Mouse (Mus musculus) brain, embryonic 18.5 days (tissue): ENCODE data around the gene Frs2.
A peak's percentile ranks its signal among the peaks of the same experiment; 100 is the strongest.
"Not testable (repeated sequence)": the region's sequence is repeated elsewhere in the genome, so short reads cannot be mapped to it uniquely, and the experiment has no call there.

ENCODE experiments used
- DNase-seq: peaks from one replicate; pipeline ENCODE4 v3.0.0-alpha.2; 2012; ENCODE audit warnings: low read depth, low spot score

Frs2 gene

DNA sequence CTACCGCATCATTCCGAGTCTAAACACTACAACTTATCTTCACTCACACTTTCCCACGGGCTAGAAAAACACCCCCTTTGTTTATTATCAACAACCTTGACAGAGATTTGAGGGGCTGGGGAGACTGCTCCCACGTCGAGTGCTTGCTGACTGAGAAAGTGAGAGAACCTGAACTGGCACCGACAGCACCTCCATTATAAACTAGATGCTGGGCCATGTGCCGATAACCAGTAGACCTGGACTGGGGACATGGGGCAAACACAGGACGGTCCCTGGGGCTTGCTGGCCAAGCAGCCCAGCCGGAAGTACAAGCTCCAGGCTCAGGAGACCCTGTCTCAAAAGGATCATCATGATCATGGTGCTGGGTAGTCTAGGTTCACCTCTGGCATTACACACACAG lies 1.9 kb downstream of the Frs2 start:
- DNase-seq = no peak

DNA sequence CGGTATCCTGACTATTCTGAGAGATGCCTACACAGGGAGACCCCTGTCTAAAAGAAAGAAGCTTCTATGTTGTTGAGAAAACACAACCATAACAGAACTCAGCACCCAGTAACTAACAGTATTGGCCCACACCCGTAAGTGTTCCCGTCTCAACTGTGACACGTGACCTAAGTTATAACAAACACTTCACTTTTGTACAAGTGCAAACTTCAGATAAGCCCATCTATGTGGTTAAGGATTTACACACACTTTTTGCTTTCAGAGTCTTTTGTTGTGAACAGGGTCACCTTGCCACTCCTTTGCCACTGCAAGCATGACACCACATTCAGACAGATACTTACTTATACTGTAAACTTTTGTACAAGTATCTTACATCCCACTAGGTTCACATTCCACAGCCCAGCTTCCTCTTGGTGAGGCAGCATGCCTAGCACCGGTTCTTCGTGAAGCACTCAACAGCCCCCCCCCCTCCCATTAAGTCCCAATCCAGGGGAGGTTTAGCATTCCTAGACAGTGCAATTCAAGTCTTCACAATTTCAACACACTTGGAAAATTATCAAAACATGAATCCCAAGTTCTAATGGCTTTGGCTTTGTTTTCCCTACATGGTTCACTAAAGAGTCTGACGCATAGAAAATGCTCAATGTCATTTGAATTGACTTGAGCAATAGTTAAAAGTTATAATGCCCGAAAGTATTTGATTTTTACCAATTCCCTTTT lies 2.6 kb downstream of the Frs2 start:
- no peak for DNase-seq

DNA sequence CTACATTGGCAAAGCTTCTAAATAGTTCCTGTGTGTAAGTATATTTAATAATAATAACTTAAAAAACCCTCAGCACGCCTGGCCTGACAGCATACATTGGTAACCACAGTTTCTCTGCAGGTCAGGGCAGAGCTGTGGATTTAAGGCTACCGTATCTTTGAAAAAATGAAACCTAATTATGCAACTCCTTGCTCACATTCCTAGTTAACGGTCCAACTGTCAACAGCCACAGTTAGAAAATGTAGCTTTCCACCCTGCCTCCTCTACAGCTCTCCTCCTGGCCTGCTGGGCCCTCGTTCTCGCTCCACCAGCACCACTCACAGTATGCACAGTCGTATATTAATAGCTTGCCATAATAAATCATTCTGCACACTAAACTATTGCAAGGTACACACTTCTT lies 3.7 kb downstream of the Frs2 start:
- no peak for DNase-seq

DNA sequence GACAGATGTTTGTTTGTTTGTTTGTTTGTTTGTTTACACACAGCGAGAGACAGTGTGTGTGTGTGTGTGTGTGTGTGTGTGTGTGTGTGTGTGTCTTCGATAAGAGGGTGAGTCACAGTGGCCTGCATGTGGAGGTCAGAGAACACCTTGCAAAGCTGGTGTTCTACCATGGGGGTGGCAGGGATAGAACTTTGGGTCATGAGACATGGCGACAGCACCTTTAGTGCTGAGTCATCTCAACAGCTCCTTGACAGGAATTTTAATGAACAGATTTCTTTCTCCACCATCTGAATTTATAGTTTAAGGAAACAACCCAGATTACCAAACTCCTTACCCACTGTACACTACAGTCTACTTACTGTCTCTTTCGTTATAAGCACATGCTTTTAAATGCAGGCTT lies 4.3 kb downstream of the Frs2 start:
- no peak for DNase-seq

DNA sequence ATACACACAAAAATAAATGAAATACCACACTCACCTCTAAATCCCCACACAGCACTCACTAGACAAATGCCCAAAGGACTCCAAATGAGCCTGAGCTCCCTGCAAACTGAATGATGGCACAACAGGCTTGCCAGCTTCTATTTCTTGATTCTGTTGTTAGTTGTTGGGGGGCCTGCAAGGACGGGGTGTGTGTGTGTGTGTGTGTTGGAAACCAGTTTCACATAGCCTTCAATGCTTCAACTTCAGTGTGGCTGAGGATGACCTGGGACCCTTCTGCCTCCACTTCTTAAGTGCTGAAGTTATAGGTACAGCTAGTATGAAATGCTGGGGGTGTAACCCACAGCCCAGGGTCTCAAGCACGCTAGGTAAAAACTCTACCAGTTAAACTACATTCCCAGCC lies 5.0 kb downstream of the Frs2 start:
- no peak for DNase-seq

DNA sequence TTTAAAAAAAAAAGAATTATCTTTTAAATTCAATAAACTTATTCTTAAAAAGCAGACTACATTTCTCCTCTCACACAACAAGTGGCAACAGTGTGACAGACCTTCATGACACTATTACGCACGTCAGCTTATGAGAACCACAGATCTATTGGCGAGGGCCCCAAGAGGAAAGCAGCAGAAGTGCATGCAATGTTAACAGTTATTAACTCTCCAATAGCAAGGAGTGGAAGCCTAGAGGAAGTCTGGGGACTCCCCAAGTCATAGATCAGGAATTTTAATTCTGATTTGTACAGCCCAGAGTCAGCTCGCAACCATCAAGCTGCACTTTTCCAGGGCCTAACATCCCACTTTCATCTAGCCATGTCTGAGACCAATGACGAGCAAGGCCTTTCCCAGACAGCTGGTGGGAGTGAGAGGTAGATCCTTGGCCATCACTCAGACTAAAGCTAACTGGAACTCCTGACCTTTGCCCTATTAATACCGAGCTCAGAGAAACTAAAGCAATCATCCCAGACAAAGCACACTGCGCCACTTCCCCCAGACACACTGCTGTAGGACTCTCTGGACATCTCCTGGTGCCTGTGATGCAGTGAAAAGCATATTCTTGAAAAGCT lies 6.3 kb downstream of the Frs2 start:
- DNase-seq = no peak

DNA sequence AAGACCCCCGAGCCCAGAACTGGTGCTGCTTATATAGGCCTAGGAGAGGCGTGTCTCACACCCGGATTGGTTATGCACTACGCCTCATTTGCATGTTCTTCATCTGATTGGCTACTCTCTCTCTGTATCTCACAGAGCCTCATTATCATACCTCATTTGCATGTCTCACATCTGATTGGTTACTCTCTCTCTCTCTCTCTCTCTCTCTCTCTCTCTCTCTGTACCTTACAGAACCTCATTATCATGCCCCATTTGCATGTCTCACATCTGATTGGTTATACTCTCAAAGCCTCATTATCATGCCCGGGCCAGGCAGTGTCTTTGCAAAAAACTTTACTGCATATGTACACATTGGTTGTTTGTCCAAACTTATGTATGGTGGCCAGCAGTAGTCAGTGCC lies 16.8 kb downstream of the Frs2 start:
- not testable (repeated sequence) for DNase-seq

DNA sequence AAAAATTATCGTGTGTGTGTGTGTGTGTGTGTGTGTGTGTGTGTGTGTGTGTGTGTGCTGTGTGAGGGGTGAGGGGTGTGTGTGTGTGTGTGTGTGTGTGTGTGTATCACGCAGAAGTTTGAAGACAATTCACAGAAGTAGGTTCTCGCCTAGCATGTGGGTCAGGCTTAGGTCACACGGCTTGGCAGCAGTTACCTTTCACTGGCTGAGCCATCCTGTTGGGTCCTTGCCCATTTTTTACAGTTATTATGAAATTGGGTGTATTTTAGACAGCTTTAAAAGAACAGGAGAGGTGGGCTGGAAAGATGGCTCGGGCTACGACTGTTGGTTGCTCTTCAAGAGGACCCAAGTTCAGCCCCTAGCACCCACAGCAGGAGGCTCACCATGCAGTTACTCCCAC lies 18.3 kb downstream of the Frs2 start:
- DNase-seq = no peak

DNA sequence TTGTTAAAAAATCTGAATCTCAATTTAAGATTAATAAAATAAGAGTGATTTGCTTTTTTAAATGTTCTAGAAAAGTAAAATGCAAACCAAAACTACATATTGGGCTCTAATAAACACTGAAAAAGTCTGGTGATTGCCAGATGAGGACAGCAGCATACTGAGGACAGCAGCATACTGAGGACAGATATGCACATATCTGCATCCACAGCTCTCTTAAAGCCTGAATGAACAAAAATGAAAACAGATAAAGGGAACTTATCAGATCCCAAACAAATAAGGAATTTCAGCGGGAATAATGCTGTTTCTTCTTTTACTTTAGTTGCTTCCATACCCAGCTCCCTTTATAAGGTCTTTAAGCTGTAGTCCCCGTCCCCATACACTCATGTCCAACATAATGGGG lies 19.6 kb downstream of the Frs2 start:
- no peak for DNase-seq

DNA sequence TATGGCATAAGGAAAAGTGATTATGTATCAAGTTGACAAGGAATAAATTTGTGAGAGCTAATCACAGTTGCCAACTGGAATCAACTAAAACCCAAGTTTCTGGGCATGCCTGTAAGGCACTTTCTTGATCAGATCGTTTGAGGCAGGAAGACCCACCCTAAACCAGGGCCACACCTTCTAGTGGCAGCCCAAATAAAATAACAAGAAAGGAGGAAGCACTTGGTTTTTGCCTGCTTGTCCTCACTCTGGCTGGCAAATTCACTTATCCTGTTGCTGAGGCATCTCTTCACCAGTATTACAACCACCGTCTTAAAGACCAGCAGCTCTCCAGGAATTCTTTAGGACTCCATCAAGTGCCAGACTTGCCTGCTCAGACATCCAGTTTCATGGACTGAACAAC lies 20.9 kb downstream of the Frs2 start:
- no peak for DNase-seq

DNA sequence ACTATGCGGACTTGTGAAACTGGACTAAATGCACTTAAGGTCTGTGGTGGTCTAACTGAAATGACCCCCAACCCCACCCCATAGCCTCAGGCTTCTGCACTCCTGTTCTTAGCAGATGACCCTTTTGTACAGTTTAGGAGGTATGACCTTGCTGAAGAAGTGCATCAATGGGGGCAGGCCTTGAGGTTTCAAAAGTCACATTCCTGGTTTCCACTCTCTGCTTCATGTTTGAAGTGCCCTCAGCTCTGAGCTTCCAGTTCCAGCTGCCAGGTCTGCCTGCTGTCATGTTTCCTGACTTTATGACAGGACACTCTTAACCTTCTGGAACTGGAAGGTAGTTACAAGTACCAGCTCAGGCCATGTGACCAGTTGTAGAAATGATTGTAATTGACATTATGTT lies 21.6 kb downstream of the Frs2 start:
- no peak for DNase-seq

DNA sequence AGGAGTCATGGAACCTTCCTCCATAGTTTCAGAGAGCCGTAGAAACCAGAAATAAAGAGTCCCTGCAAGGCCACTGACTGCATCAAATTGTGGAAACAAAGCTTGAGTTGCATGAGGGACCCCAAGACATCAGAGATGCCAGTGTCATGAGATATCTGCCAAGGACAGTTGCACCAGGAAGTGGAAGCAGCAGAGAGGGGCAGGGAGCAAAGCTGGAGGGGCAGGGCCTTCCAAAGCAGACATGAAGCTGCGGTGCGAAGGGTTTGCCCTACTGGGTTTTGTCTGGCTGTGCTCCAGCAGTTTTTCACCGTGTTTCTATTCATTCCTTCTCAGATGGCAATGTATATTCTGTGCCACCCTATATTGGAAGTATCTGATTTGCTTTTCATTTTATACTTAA lies 22.1 kb downstream of the Frs2 start:
- DNase-seq = no peak

DNA sequence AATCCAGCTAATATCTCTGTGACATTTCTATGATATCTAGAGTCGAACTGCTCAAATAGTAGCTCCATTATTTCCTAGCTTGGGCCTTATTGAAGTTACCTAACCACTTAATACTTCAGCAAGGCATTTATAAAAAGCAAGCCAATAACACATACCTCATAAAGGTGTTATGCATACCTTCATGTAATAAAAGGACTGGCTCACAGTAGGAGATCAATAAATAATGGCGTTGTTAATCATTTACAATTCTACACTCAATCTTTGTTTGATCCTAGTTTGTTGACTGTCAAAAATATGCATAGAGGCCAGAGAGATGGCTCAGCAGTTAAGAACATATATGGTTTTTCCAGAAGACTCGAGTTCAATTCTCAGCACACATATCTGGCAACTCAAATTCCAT lies 26.9 kb downstream of the Frs2 start:
- no peak for DNase-seq

DNA sequence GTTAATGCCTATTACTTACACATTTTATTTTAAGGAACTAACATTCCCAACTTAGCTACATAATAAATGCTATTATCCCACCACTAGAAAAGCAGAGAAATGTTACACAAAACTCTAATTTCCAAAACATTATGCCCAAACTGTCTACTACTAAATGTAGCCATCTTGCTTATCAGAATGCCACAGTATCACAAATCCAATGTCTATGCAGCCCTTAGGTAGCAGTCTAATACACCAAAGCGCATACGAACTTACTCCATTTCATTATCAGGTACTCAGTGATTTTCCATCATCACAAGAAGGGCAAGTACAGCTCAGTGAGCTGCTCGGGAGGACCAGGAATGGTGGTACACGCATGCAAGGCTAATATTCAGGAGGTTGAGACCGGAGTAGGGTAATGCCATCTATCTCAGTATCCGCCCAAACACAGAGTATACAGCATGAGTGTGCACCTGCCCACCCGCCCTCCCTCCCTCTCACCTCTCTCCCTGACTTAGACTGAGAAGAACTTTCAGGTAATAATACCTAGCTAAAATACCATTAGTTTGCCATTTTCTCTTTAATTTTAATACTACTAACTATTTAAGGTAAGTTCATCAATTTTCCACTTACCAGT lies 28.2 kb downstream of the Frs2 start:
- DNase-seq = no peak

DNA sequence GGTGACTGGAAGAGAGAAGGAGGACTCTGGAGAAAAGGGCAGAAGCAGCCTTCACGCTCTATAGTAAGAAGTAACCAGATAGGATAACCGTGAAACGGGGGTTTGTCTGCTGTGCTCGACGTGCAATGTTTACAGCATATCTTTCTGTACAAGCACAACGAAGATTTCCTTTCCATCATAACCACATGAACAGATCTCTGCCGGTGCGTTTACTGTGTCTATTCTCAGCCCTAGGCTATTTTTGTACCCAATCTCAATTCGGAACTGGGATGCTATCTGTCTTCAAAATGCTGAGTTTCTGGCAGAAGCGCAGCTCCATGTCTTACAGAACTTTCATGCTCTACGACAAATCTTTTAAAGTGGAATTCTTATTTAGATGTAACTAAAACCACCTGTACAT lies 28.8 kb downstream of the Frs2 start:
- peak; percentile 16 for DNase-seq

DNA sequence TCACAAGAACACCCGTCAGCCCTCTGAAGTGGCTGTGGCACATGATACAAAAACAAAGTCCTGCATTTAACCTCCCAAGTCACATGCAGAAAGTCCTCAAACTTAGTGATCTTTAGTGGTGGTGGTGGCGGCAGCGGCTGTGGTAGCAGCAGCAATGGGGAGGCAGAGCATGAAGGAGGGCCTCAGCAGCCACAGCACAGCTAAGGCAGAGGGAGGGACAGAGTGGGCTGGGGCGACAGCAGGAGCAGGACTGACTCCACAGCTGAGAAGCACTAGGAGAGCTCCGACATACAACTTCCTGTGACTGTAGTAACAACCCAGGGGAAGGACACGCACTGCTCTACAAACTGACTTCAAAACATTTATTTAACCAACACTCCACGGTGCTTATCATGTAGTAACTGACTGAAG lies 29.9 kb downstream of the Frs2 start:
- DNase-seq = no peak

DNA sequence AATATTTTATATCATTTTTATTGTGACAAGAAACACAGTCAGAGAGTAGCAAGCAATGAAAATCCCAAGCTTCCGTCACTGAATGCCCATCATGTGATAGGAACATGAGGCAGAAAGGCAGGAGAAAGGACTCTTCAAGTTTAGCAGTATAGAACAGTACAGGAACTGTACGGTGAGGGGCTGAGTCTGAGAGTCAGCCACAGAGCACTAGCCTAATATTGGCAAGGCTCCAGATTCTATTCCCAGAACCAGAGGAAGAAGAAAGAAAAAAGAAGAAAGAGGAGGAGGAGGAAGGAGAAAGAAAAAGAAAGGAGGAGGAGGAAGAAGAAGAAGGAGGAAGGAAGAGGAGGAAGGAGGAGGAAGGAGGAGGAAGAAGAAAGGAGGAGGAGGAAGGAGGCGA lies 32.7 kb downstream of the Frs2 start:
- DNase-seq = no peak

DNA sequence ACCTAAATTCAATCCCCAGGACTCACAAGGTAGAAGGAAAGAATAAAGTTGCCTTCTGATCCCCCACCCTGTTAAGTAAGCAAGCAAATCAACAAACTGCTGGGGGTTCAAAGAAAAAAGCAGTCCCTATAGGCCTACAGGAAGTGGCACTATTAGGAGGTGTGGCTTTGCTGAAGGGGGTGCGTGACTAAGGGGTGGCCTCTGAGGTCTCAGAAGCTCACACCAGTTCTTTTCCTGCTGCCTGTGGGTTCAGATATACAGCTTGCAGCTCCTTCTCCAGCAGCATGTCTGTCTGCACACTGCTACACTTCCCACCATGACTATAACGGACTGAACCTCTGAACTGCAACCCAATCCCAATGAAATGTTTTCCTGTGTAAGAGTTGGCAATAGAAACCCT lies 35.8 kb downstream of the Frs2 start:
- DNase-seq = no peak

DNA sequence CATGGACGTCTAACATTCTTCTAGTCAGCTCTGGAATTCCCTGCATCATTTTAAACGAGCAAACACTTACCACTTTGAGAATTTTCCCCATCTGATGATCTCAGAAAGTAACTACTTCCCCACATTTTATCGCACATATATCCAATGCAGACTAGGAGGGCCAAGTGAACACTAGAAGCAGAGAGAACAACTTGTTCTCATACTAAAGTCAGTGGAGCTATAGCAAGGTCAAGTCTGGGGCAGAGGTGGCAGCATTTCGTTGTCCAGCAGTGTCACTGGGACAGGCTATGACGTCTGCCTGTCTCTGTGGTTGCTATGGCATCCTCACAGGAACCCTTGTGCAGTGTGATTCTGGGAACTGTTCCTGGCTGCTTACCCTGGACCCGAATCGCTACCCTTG lies 36.9 kb downstream of the Frs2 start:
- DNase-seq = no peak

DNA sequence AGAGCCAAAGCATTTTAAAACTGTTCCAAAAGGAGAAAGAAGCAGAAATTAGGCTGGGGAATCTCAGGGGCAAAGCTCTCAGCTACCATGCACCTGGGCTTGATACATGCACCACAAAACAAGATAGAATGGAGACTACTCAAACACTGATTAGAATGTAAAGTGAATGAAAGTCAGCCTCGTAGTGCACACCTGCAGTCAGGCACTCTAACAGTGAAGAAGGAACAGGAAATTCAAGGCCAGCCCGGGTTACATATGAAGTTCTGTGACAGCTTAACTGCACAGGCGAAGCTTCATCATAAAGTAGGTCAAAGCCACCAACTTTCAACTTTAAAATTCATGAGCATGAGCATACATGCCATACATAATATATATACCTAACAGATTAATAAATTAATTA lies 38.1 kb downstream of the Frs2 start:
- DNase-seq = no peak

DNA sequence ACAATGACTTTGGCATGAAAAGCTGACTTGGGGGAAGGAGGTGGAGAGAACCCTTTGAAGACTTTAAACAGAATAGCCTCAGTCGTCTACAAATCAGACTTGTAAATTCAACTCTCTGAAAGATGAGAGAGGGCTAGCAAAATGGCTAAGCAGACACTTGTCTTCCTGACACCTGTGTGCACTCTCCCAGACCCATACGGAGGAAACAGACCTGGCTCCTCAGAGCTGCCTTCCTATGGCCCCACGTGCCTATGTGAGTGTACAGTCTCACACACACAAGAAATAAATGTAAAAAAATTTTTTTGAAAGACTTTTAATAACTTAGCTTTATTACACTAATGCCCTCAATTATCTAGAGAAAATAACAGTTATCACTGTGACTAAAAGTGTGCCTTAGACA lies 41.6 kb downstream of the Frs2 start:
- no peak for DNase-seq

DNA sequence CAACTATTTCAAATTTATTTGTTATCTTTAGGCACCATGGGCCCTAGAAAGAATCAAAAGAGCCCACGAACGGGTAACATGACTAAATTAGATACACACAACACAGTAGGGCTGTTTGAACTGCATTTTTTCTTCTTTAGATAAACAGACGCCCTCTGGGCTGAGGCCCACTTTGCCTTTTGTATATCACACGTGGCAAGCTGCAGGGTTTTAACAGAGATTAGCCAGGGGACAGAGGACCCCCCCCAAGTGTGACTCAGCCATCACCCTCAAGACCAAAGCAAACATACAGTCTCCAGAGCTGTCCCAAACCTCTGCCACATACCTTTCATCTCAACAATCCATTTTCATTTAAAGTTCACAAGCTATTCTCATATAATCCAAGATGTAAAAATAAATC lies 42.1 kb downstream of the Frs2 start:
- DNase-seq = no peak

DNA sequence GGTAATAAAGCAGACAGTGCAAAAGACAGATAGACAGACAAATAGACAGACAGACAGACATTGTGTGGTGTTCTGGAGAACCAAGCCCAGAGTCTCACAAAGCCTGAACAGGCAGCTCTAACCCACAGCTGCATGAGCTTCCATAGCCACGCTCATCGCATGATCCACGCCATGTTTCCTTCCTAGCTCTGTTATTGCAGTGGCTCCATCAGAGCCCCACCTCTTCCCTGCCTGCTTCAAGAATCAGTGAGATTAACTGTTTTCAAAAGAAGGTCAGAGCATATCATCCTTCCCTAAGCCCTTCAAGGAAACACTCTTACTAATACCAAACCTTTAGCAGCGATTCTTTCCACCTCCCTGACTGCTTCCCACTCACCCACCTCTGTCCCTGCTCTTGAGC lies 43.3 kb downstream of the Frs2 start:
- DNase-seq = no peak
